Mouse (Mus musculus): ENCODE data around the gene Smpdl3b.

The Smpdl3b gene

GRCm38 (mm10) chr4:132735894-132736293, 21.2 kb downstream of the Smpdl3b start:
- intact Hi-C loops (cut with DNase I): no loop called here

DNA sequence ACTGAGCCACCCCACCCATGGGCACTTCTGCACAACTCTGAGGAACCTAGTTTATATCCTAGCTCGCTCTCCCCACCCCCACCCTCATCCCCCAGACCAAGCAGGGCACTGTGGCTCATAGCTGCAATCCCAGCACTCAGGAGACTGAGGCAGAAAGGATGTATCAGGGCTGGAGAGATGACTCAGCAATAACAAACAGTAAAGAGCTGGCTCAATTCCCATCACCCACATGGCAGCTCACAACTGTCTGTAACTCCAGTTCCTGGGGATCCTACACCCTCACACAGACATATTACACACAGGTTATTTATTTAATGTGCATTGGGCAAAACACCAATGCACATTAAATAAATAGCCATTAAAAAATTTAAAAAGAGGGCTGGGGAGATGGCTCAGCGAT, 21.7 kb downstream of the Smpdl3b start:
- intact Hi-C loops (cut with DNase I): no loop called here

DNA sequence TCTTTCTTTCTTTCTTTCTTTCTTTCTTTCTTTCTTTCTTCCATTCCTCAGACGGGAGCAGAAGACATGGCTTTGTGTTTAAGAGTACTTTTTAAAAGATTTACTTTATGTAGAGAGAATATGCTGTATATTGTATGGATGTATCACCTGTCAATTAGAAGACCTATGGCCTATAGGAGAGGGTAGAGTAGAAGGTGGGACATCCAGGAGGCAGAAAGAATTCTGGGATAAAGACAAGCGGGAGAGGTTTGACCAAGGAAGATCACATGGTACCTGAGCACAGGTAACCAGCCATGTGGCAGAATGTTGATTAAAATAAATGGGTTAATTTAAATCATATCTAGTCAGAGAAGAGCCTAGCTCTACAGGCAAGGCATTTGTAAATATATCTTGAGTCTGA, 22.3 kb downstream of the Smpdl3b start:
- intact Hi-C loops (cut with DNase I): no loop called here

DNA sequence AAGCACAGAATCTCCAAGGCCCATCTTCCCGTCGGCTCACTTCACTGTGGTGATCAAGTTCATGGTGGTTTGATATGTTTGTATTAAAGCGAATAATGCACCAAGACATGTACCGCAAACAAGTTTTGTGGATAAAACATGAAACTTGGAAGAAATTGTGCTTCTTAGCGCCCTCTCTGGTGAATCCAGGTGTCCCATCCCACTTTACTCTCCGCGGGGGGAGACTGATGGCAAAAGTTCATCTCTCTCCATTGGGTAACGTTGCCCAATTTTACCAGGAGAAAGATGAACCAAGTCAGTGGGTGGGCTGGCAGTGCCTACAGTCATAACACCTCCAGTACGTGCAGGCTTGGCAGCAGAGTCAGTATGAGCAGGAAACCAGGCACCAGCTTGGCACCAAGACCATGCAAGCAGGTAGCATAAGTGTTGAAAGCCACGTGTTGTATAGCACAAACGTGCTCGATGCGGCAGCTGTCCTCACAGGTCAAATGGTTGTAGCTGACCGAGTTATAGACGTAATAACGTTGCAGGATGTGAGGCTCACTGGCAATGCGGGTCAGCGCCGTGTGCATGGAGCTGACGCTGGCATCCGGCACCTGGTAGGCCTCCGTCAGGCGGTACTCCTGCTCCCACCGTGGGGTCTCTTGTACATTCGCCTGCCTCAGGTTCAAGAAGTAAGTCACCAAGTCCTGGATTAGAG, 23.8 kb downstream of the Smpdl3b start:
- intact Hi-C loops (cut with DNase I): no loop called here

- intact Hi-C loops (cut with DNase I): no loop called here
These were observed 24.8 kb downstream of the Smpdl3b start, which contains the start of gene Xkr8 for GRCm38 (mm10) chr4:132732148-132732684. TSS of gene Xkr8 (minus strand) at chr4:132732546.

DNA sequence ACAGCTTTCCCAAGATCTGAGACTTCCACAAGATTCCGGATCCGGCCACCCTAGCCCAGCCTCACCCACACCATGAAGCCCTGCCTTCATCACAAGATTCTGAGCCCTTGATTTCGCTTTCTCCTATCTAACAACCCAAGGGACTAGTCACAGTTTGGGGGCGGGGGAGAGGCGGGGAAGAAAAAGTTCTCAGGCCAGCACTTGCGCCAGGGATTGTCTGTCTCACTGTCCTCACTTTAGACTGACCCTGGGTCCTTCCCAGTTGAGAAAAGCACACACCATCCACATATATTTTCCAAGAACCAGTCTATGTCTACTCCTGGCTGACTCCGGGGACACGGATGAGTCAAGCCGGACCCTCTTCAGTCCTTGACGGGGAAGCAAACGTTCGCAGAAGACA, 25.4 kb downstream of the Smpdl3b start:
- intact Hi-C loops (cut with DNase I): no loop called here

- intact Hi-C loops (cut with DNase I): no loop called here
These were observed 28.8 kb downstream of the Smpdl3b start for GRCm38 (mm10) chr4:132728233-132728632.

DNA sequence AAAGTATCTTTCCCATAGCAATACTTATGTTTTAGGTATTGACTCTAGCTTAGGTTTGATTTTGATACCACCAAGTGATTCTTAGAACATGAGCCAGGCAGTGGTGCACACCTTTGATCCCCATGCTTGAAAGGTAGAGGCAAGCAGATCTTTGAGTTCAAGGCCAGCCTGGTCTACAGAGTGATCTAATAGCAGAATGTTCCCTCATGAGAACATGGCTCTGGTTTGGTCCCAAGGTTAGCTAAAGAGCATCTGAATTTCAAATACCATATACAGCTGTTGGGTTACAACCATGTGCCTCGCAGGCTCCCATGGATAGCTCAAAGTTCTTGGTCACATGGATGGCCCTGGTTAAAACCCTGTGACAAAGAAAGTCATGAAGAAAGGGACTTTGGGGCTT, 38.8 kb downstream of the Smpdl3b start:
- intact Hi-C loops (cut with DNase I): no loop called here

GRCm38 (mm10) chr4:132713181-132713580, 43.9 kb downstream of the Smpdl3b start:
- intact Hi-C loops (cut with DNase I): no loop called here

- intact Hi-C loops (cut with DNase I): no loop called here
These were observed 50.2 kb downstream of the Smpdl3b start for GRCm38 (mm10) chr4:132706885-132707284.

DNA sequence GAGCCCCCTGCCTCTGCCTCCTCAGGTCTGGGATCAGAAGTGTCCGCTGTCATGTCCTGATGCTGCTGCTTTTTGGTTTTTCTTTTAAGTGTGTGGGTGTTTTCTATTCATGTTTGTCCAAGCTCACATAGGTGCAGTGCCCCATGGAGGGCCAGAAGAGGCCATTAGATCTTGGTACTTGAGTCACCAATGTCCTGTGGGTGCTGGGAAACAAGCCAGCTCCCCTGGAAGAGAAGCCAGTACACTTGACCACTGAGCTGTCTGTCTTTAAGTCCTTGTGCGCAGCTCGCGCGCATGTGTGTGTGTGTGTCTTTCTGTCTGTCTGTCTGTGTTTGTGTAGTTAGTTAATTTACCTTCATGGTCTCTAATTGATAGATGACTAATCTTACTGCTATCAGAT, 55.0 kb downstream of the Smpdl3b start:
- intact Hi-C loops (cut with DNase I): no loop called here

DNA sequence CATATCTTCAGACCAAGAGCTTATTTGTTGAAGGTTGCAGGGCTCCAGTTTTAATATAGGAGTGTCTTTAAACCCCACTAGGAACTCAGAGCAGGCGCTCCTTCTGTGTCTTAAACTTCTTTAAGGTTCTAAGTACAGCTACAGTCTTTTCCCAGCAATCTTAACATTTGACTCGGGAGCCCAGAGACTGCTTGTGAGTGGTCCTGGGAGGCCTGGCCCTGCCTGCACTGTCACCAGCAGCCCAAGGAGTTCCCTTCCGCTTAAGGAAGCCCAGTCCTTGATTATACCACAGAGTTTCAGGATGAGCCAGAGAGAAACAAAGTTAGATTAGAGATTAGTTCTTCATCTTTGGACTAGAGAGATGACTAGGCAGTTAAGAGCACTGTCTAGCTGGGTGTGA, 63.7 kb downstream of the Smpdl3b start:
- intact Hi-C loops (cut with DNase I): no loop called here

DNA sequence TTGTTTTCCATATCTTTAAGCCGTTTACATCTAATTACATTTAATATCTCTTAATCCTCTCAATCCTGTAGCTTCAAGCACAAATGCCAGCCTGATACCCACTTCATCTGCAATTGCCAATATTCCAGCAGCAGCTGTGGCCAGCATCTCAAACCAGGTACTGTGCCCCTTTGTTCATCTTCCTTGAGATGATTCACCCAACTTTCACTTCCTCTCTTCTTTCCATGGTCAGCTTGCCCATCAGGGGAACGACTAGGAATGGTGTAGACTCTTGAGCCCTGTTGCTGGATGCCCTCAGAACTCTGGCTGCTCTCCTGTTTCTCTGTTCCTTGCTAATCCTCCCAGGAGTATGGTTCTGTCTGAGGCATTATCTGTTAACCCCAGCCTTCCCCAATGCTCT, 67.4 kb downstream of the Smpdl3b start:
- intact Hi-C loops (cut with DNase I): no loop called here
